Mouse (Mus musculus): ENCODE measurements around the gene Kif3c. TPM values are rescaled to one million over a fixed set of nuclear protein-coding genes. Genes with fewer than 3 reads are reported as not detected.
A peak's percentile ranks its signal among the peaks of the same experiment; 100 is the strongest.

Kif3c gene
- polyA plus RNA-seq, 1 experiment from 2014 or later = 8.5 TPM

DNA sequence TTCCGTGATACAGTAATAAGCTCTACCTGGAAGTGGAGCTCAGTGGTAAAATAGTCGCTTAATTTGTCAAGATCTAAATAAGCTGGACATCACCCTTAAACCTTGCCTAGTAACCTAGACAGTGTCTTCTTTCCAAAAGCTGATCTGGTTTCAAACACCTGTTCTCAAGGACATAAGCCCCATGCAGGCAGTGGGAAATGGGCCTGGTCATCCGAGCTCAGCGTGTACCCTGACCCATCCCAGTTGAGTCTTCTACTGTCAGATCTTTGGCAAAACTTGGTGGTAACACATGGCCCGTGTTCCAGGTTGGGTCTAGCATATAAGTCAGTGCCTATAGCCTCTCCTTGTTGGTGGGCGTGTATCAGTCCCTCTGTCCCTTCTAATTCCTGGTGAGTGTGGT, 8.6 kb downstream of the Kif3c start:
- peaks cover 33% of the 10 kb centered on the region for H3K4me1 ChIP-seq
- no peak overlapping the region for H3K4me3 ChIP-seq
- H3K36me3 ChIP-seq = no peaks in the 10 kb centered on the region
- 82% methylated on average over 6 of the region's 6 CpGs for WGBS
- H3K27me3 ChIP-seq (ENCODE audit: insufficient read depth, poor library complexity, severe bottlenecking) = no peaks in the 10 kb centered on the region
- no peak overlapping the region for H3K27ac ChIP-seq
- H3K9me3 ChIP-seq = no peaks in the 10 kb centered on the region
- DNase-seq (ENCODE audit: low spot score) = no peak

DNA sequence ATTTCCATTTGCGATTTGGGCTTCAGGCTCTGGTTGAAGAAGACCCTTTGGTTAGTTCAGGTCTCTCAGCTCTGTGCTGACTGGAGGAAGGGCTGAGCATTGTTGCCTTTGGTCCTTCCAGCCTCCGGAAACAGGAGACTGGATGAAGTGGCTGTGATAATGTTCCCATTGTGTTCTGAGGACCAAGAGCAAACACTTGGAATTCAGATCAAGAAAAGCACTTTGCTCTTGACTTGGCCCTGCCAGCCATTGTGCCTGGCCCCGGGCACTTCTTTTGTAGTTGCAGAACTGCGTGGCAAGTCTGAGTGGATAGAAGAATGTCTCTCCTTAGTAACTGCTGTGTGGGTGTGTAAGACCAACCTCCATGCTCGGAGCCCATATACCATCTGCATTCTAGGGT, 9.6 kb downstream of the Kif3c start:
- WGBS = 65% methylated on average over 5 of the region's 5 CpGs
- no peak overlapping the region for H3K4me3 ChIP-seq
- no peaks in the 10 kb centered on the region for H3K36me3 ChIP-seq
- no peaks in the 10 kb centered on the region for H3K27me3 ChIP-seq (ENCODE audit: insufficient read depth, poor library complexity, severe bottlenecking)
- peaks cover 28% of the 10 kb centered on the region for H3K4me1 ChIP-seq
- H3K9me3 ChIP-seq = no peaks in the 10 kb centered on the region
- no peak for DNase-seq (ENCODE audit: low spot score)
- no peak overlapping the region for H3K27ac ChIP-seq

DNA sequence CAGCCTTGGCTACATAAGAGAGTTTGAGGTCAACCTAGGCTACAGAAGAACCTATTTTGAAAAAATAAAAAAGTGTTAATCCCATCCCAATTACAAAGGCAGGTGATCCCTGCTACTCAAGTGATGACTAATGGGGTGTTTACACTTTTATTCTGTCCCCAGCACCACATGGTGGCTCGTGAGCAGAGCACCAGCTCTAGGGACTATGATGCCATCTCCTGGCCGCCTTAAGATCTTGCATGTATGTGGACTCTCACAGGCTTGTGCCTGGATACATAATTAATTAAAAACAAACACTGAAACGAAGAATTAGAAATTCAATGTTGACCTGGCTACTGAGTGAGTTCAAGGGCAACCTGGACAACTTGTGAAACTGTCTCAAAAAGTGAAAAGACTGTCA, 12.3 kb downstream of the Kif3c start:
- Histone ChIP-seq H3K27ac (no peak overlapping the region), H3K9me3 (no peaks in the 10 kb centered on the region), H3K4me1 (peaks cover 11% of the 10 kb centered on the region; the same call in 1 of the 2 replicates), H3K4me3 (no peak overlapping the region), H3K36me3 (0 out of 2 replicates have a peak, but pooled peaks cover 3% of the 10 kb centered on the region), H3K27me3 (ENCODE audit: insufficient read depth, poor library complexity, severe bottlenecking) (no peaks in the 10 kb centered on the region)
- WGBS = 32% methylated on average over 3 of the region's 3 CpGs
- no peak for DNase-seq (ENCODE audit: low spot score)

DNA sequence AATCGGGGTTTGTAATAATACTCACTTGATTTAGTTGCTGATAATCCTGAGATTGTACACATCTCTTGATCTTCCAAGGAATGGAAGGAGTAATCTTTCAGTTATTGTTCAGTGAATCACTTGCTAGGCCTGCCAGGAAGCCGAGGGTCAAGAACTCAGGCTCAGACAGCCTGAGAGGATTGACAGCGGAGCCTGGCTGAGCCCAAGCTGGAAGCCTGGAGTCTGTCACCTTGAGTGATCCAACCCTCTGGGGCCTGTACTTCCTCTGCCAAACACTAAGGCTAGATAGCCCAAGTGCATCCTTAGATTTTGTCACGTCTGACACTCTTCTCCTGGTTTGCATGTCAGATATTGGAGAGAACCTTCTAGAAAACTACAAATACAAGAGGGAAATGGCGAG, 12.8 kb downstream of the Kif3c start:
- H3K27me3 ChIP-seq (ENCODE audit: insufficient read depth, poor library complexity, severe bottlenecking) = no peaks in the 10 kb centered on the region
- peaks cover 11% of the 10 kb centered on the region; the same call in 1 of the 2 replicates for H3K4me1 ChIP-seq
- 0 out of 2 replicates have a peak, but pooled peaks cover 3% of the 10 kb centered on the region for H3K36me3 ChIP-seq
- no peaks in the 10 kb centered on the region for H3K9me3 ChIP-seq
- WGBS = 46% methylated on average over 5 of the region's 5 CpGs
- H3K4me3 ChIP-seq = no peak overlapping the region
- no peak overlapping the region for H3K27ac ChIP-seq
- no peak for DNase-seq (ENCODE audit: low spot score)

DNA sequence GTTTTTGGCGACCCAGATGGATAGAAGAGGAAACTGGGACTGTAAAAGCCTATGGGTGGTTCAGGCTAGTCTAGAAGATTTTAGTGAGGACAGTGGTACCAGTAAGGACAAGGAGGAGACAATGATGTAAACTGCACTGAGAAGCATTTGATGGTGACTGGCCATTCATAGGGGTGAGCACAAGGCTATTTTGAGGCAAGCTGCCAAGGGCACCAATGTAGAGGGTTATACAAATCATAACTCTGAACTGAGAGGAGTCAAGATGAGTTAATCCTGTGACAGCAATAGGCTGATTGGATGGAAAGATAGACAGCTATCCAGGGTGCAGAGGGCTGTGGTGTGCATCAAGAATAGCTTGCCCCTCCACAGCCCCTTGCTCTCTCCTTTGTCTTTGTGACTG, 19.9 kb downstream of the Kif3c start:
- peaks cover 20% of the 10 kb centered on the region; the same call in 1 of the 2 replicates for H3K36me3 ChIP-seq
- H3K4me1 ChIP-seq = peaks cover 6% of the 10 kb centered on the region; the same call in 1 of the 2 replicates
- WGBS = 59% methylated on average over 1 of the region's 1 CpGs
- DNase-seq (ENCODE audit: low spot score) = no peak
- no peak overlapping the region for H3K4me3 ChIP-seq
- H3K27ac ChIP-seq = no peak overlapping the region
- H3K27me3 ChIP-seq (ENCODE audit: insufficient read depth, poor library complexity, severe bottlenecking) = no peaks in the 10 kb centered on the region
- H3K9me3 ChIP-seq = no peaks in the 10 kb centered on the region

DNA sequence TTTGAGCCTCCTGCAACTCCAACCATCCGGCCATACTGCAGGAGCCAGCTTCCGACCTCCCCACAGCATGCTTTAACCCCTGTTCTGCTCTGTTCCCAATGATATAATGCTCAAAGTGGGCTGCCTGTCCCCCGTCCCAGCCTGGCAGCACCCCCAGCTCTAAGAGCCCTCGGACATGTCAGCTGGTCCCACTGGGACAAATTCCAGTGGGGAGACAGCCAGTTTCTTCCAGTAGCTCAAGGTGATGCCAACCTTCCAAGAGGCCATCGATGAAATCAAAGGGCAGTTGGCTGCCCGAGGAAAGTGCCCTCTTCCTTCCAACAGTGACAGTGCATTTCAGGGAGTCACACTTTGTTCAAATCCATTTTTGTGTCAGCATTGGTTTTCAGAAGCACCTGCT, 20.3 kb downstream of the Kif3c start:
- peaks cover 22% of the 10 kb centered on the region; the same call in 1 of the 2 replicates for H3K36me3 ChIP-seq
- H3K4me3 ChIP-seq = no peak overlapping the region
- 81% methylated on average over 6 of the region's 6 CpGs for WGBS
- H3K27me3 ChIP-seq (ENCODE audit: insufficient read depth, poor library complexity, severe bottlenecking) = no peaks in the 10 kb centered on the region
- peaks cover 6% of the 10 kb centered on the region; the same call in 1 of the 2 replicates for H3K4me1 ChIP-seq
- no peak for DNase-seq (ENCODE audit: low spot score)
- H3K9me3 ChIP-seq = no peaks in the 10 kb centered on the region
- no peak overlapping the region for H3K27ac ChIP-seq

DNA sequence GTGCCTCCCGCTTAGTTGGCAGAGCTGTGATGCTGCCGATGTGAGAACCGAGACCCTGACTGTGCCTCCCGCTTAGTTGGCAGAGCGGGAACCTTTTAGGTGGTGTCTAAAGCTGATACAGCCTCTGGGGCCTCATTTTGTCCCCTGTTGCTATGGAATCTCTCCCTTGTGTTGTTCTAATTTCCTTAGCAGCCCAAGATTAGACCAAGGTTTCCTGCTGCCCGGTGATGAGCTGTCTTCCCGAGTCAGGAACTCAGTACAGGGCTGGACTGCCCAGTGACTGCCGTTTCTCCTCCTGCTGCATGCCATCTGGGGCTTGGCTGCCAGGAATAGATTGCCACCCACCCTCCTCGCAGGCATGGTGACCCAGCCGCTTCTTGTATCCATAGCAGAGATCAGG, 21.0 kb downstream of the Kif3c start:
- no peak for DNase-seq (ENCODE audit: low spot score)
- 66% methylated on average over 10 of the region's 10 CpGs for WGBS
- H3K4me3 ChIP-seq = no peak overlapping the region
- peaks cover 24% of the 10 kb centered on the region; the same call in 1 of the 2 replicates for H3K36me3 ChIP-seq
- H3K27ac ChIP-seq = no peak overlapping the region
- no peaks in the 10 kb centered on the region for H3K27me3 ChIP-seq (ENCODE audit: insufficient read depth, poor library complexity, severe bottlenecking)
- no peaks in the 10 kb centered on the region for H3K9me3 ChIP-seq
- H3K4me1 ChIP-seq = peaks cover 6% of the 10 kb centered on the region; the same call in 1 of the 2 replicates

DNA sequence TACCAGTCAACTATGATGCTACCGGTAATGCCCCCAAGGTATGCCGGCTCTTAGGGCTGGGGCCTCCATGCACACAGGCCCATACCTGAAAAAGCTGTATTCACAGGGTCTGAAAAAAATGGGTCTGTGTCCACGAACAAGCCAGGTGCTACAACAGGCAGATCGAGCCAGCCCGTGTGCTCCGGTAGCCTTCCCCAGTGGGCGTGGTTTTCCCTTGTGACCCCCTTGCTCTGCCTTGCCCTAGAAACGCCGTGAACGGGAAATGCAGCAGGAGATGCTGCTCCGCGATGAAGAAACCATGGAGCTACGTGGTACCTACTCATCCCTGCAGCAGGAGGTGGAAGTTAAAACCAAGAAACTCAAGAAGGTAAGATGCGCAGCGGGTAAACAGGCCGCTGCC, 23.0 kb downstream of the Kif3c start:
- Histone ChIP-seq H3K36me3 (peaks cover 21% of the 10 kb centered on the region; the same call in 1 of the 2 replicates), H3K27me3 (ENCODE audit: insufficient read depth, poor library complexity, severe bottlenecking) (no peaks in the 10 kb centered on the region)
- WGBS = 89% methylated on average over 16 of the region's 16 CpGs

DNA sequence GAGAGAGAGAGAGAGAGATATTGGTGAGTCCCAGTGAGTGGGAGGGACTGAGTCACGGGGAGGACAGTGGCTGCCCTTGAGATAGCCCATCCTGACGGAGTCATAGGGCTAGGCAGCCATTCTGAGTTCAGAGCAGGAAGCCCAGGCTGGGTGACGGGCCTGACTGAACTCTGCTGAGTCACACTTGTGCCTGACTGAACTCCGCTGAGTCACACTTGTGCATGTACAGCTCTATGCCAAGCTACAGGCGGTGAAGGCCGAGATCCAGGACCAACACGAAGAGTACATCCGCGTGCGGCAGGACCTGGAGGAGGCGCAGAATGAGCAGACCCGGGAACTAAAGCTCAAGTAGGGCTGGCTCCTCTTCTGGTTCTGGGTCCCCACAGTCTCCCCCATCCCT, 24.5 kb downstream of the Kif3c start:
- peaks cover 14% of the 10 kb centered on the region; the same call in 1 of the 2 replicates for H3K4me1 ChIP-seq
- no peak overlapping the region for H3K27ac ChIP-seq
- no peaks in the 10 kb centered on the region for H3K9me3 ChIP-seq
- H3K36me3 ChIP-seq = peaks cover 21% of the 10 kb centered on the region; the same call in 1 of the 2 replicates
- 87% methylated on average over 12 of the region's 12 CpGs for WGBS
- DNase-seq (ENCODE audit: low spot score) = no peak
- no peaks in the 10 kb centered on the region for H3K27me3 ChIP-seq (ENCODE audit: insufficient read depth, poor library complexity, severe bottlenecking)
- H3K4me3 ChIP-seq = no peak overlapping the region

More for the DNA sequence above, 23.0 kb downstream of the Kif3c start:
- H3K27ac ChIP-seq = no peak overlapping the region
- DNase-seq (ENCODE audit: low spot score) = no peak
- H3K9me3 ChIP-seq = no peaks in the 10 kb centered on the region
- peaks cover 8% of the 10 kb centered on the region; the same call in 1 of the 2 replicates for H3K4me1 ChIP-seq
- H3K4me3 ChIP-seq = no peak overlapping the region

DNA sequence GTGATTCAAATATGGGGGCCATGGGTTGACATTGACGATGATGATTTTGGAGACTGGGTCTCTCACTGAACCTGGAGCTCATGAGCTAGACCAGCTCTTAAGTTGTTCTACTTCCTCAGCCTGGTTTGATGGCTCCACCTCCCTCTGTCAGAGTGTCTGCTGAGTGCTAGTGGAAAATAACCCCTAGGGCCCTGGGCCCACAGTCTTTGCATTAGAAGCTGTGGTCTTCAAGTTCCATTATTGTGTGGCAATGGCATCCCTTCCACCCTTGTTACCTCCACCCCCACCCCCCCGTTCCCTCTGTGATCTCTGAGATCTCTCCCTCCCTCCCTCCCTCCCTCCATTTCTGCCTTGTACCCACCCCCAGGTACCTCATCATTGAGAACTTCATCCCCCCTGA, 25.1 kb downstream of the Kif3c start:
- WGBS = 80% methylated on average over 2 of the region's 2 CpGs
- Histone ChIP-seq H3K27me3 (ENCODE audit: insufficient read depth, poor library complexity, severe bottlenecking) (no peaks in the 10 kb centered on the region), H3K36me3 (peaks cover 21% of the 10 kb centered on the region; the same call in 1 of the 2 replicates), H3K4me1 (peaks cover 14% of the 10 kb centered on the region; the same call in 1 of the 2 replicates), H3K4me3 (no peak overlapping the region), H3K9me3 (no peaks in the 10 kb centered on the region), H3K27ac (no peak overlapping the region)
- no peak for DNase-seq (ENCODE audit: low spot score)

DNA sequence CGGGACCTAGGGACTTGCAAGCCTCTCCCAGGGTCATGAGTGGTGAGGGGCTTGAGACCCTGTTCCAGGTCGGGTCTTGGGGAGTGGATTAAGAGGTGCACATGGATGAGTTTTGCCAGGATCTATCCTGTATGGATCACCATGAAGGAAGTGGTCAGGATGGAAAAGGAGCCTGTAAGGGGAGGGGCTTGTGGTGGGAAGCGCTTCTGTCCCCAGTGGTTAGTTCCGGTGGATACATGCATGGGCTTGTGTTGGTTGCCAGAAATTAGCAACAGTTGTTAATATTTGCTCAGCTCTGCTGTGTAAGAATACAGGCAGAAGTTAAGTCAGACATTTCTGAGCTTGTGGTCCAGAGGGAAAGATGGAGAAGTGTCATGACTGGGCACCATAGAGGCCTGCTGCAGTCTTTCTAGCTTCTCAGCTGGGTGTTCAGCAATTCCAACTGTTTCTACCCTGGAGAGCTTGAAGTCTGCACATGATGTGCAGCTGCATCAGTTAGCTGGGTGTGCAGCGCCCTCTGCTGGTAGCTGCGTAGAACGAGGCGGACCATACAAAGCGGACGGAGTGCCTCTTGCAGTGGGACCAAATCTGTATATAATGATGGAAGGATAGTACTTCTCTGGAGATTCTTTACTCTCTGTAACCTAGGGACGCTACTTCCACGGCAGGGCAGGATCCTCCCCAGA, 25.8 kb downstream of the Kif3c start:
- DNase-seq (ENCODE audit: low spot score) = peak; percentile 91
- whole genome bisulfite sequencing = 33% methylated on average over 12 of the region's 12 CpGs
- H3K9me3 ChIP-seq = no peaks in the 10 kb centered on the region
- no peaks in the 10 kb centered on the region for H3K27me3 ChIP-seq (ENCODE audit: insufficient read depth, poor library complexity, severe bottlenecking)
- H3K27ac ChIP-seq = no peak overlapping the region
- peaks cover 21% of the 10 kb centered on the region; the same call in 1 of the 2 replicates for H3K36me3 ChIP-seq
- no peak overlapping the region for H3K4me3 ChIP-seq
- peaks cover 13% of the 10 kb centered on the region; the same call in 1 of the 2 replicates for H3K4me1 ChIP-seq

DNA sequence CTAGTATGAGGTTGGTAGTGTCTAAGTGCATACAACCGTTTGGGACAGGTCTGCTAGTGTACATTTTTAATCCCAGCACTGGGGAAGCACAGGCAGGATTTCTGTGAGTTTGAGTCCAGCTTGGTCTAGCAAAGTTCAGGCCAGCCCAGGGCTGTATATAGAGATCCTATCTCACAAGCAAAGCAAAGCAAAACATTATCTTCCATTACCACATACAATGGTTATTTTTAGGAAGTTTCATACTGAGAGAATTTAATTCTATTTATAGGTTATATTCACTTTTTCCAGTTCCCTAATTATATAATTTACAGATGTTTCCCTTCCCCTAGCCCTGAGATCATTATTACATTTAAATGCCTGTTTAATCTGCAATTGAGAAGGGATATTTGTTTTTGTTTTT, 26.3 kb downstream of the Kif3c start:
- H3K4me3 ChIP-seq = no peak overlapping the region
- H3K27me3 ChIP-seq (ENCODE audit: insufficient read depth, poor library complexity, severe bottlenecking) = no peaks in the 10 kb centered on the region
- no peaks in the 10 kb centered on the region for H3K9me3 ChIP-seq
- H3K27ac ChIP-seq = no peak overlapping the region
- WGBS = 75% methylated on average over 1 of the region's 1 CpGs
- H3K36me3 ChIP-seq = peaks cover 21% of the 10 kb centered on the region; the same call in 1 of the 2 replicates
- no peak for DNase-seq (ENCODE audit: low spot score)
- H3K4me1 ChIP-seq = peaks cover 8% of the 10 kb centered on the region; the same call in 1 of the 2 replicates

DNA sequence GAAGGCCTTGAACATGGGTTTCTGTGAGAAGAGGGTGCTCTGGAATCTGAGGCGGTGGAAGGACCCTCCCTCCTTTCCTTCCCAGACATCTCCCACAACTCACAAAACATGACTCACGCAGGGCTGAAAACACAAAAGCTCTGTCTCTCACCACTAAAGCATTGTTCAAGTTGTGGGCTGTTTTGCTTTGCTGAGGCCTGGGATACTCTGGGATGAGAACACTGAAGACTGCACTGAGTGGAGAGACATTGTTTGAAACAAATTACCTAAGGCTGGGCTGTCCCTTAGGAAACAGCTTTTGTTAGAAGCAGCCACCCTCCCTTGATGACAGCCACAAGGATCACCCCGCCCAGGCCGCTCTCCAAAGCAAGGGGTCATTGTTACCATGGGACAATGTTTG, 28.2 kb downstream of the Kif3c start:
- DNase-seq (ENCODE audit: low spot score) = no peak
- peaks cover 14% of the 10 kb centered on the region; the same call in 1 of the 2 replicates for H3K36me3 ChIP-seq
- H3K4me3 ChIP-seq = no peak overlapping the region
- H3K27ac ChIP-seq = no peak overlapping the region
- no peaks in the 10 kb centered on the region for H3K9me3 ChIP-seq
- peaks cover 8% of the 10 kb centered on the region; the same call in 1 of the 2 replicates for H3K4me1 ChIP-seq
- 49% methylated on average over 4 of the region's 4 CpGs for WGBS
- no peaks in the 10 kb centered on the region for H3K27me3 ChIP-seq (ENCODE audit: insufficient read depth, poor library complexity, severe bottlenecking)

Data from heart, embryonic 10.5 days (tissue).